In genomic region chr10:59447546-59447945, GRCm38 (mm10) we compare ENCODE assay signal across 20 mouse cellular contexts. TPM values are rescaled to one million over a fixed set of nuclear protein-coding genes. Genes with fewer than 3 reads are reported as not detected.
DNase-seq lines count a peak whose midpoint lies in the region; ATAC-seq lines count a peak whose summit lies in the region.
"Had no signal": no experiment of that assay in that cellular context is flagged by ENCODE, and none has a peak within 500 bp of the region (broad histone marks: within the 10 kb centered on the region; RNA-seq: fewer than 3 reads in every experiment).

No protein-coding gene starts in this region.

- DNase-seq in heart, embryonic 10.5 days (ENCODE audit: low spot score): no peak
- DNase-seq in heart, postnatal 25 days (ENCODE audit: low spot score): no peak
- no peak for DNase-seq in kidney, adult 18-20 months
- peak; percentile 8 for DNase-seq in midbrain, embryonic 11.5 days (ENCODE audit: low spot score, missing footprints)
- no peak for DNase-seq in midbrain, embryonic 14.5 days
- DNase-seq in telencephalon, adult 2 months (ENCODE audit: low read depth, low spot score): peak; percentile 74
- no peak for DNase-seq in thymus, postnatal 14 days
- DNase-seq: cerebellum, adult 8-10 months; forebrain, postnatal 0 days; gastrocnemius, postnatal 36 days; kidney, adult 2 months; layer of hippocampus, adult 9-11 months; lung, postnatal 10 days; thymus, postnatal 4 days had no signal

- no peaks in the 10 kb centered on the region for H3K27me3 ChIP-seq in heart, embryonic 10.5 days (ENCODE audit: insufficient read depth, poor library complexity, severe bottlenecking)
- no peaks in the 10 kb centered on the region for H3K27me3 ChIP-seq in kidney, embryonic 16.5 days (ENCODE audit: insufficient read depth, low read length)
- no peaks in the 10 kb centered on the region for H3K27me3 ChIP-seq in midbrain, embryonic 11.5 days (ENCODE audit: control insufficient read depth, insufficient read depth, low read length)
- no peaks in the 10 kb centered on the region for H3K27me3 ChIP-seq in midbrain, embryonic 14.5 days (ENCODE audit: control insufficient read depth, insufficient read depth, low read length)
- H3K27me3 ChIP-seq: hindbrain, embryonic 13.5 days; limb, embryonic 13.5 days had no signal

- no peak overlapping the region for H3K4me3 ChIP-seq in heart, embryonic 10.5 days
- no peak overlapping the region for H3K4me3 ChIP-seq in kidney, embryonic 16.5 days (ENCODE audit: low read length)
- no peak overlapping the region for H3K4me3 ChIP-seq in midbrain, embryonic 11.5 days (ENCODE audit: low read depth, low read length)
- H3K4me3 ChIP-seq in midbrain, embryonic 14.5 days (replicated peaks; ENCODE audit: low read depth, low read length): no peak overlapping the region
- H3K4me3 ChIP-seq: erythroblast, embryonic 14.5 days; hindbrain, embryonic 13.5 days; limb, embryonic 13.5 days; midbrain, embryonic 10.5 days; myocyte had no signal

- 34% methylated on average over 9 of the region's 9 CpGs for WGBS in heart, embryonic 10.5 days
- 77% methylated on average over 9 of the region's 9 CpGs for WGBS in kidney, embryonic 16.5 days
- 86% methylated on average over 9 of the region's 9 CpGs for WGBS in midbrain, embryonic 11.5 days
- WGBS in midbrain, embryonic 14.5 days: 90% methylated on average over 9 of the region's 9 CpGs

- no peaks in the 10 kb centered on the region for H3K9me3 ChIP-seq in heart, embryonic 10.5 days
- no peaks in the 10 kb centered on the region for H3K9me3 ChIP-seq in kidney, embryonic 16.5 days (ENCODE audit: low read length)
- no peaks in the 10 kb centered on the region for H3K9me3 ChIP-seq in midbrain, embryonic 11.5 days (ENCODE audit: control insufficient read depth, low read length)
- no peaks in the 10 kb centered on the region for H3K9me3 ChIP-seq in midbrain, embryonic 14.5 days (ENCODE audit: control insufficient read depth, low read length)
- H3K9me3 ChIP-seq: hindbrain, embryonic 13.5 days; limb, embryonic 13.5 days; midbrain, embryonic 10.5 days had no signal

- peaks cover 50% of the 10 kb centered on the region for H3K4me1 ChIP-seq in heart, embryonic 10.5 days
- peaks cover 4% of the 10 kb centered on the region; the same call in 1 of the 2 replicates for H3K4me1 ChIP-seq in kidney, embryonic 16.5 days (ENCODE audit: insufficient read depth, low read length)
- H3K4me1 ChIP-seq in midbrain, embryonic 11.5 days (ENCODE audit: control insufficient read depth, insufficient read depth, low read length): peaks cover 3% of the 10 kb centered on the region; the same call in 1 of the 2 replicates
- H3K4me1 ChIP-seq in midbrain, embryonic 14.5 days (ENCODE audit: control insufficient read depth, insufficient read depth, low read length): no peaks in the 10 kb centered on the region

- ATAC-seq in kidney, embryonic 16.5 days (ENCODE audit: low FRiP score, low TSS enrichment): no peak
- ATAC-seq in midbrain, embryonic 11.5 days (ENCODE audit: low FRiP score): no peak
- no peak for ATAC-seq in midbrain, embryonic 14.5 days (ENCODE audit: low FRiP score, low TSS enrichment)
- ATAC-seq: forebrain, postnatal 0 days had no signal

- peak overlapping the region; percentile 42 for H3K27ac ChIP-seq in heart, embryonic 10.5 days
- peak overlapping the region; percentile 8; the same call in 1 of the 2 replicates for H3K27ac ChIP-seq in kidney, embryonic 16.5 days (ENCODE audit: low read length)
- no peak overlapping the region for H3K27ac ChIP-seq in midbrain, embryonic 11.5 days (ENCODE audit: low read depth, low read length)
- H3K27ac ChIP-seq in midbrain, embryonic 14.5 days (replicated peaks; ENCODE audit: low read depth, low read length): no peak overlapping the region
- H3K27ac ChIP-seq: hindbrain, embryonic 13.5 days; limb, embryonic 13.5 days; midbrain, embryonic 10.5 days had no signal

- no peak overlapping the region for H3K4me2 ChIP-seq in kidney, embryonic 16.5 days (replicated peaks; ENCODE audit: low read depth, low read length)
- H3K4me2 ChIP-seq in midbrain, embryonic 11.5 days: no peak overlapping the region
- H3K4me2 ChIP-seq in midbrain, embryonic 14.5 days (ENCODE audit: low read length): no peak overlapping the region
- H3K4me2 ChIP-seq: hindbrain, embryonic 13.5 days; limb, embryonic 13.5 days had no signal

- no peak overlapping the region for H3K9ac ChIP-seq in kidney, embryonic 16.5 days (replicated peaks; ENCODE audit: low read length)
- H3K9ac ChIP-seq in midbrain, embryonic 11.5 days (ENCODE audit: low read length): no peak overlapping the region
- H3K9ac ChIP-seq in midbrain, embryonic 14.5 days (replicated peaks; ENCODE audit: low read length): no peak overlapping the region
- H3K9ac ChIP-seq: forebrain, postnatal 0 days; hindbrain, embryonic 13.5 days; limb, embryonic 13.5 days had no signal

- intact Hi-C loops in heart, postnatal 25 days (cut with DNase I): no loop called here

- H3K36me3 ChIP-seq in heart, embryonic 10.5 days: peaks cover 2% of the 10 kb centered on the region; the same call in 1 of the 2 replicates
- H3K36me3 ChIP-seq in kidney, embryonic 16.5 days (ENCODE audit: insufficient read depth, low read length): peaks cover 5% of the 10 kb centered on the region; the same call in 1 of the 2 replicates
- H3K36me3 ChIP-seq in midbrain, embryonic 11.5 days (ENCODE audit: control insufficient read depth, insufficient read depth, low read length): no peaks in the 10 kb centered on the region
- H3K36me3 ChIP-seq in midbrain, embryonic 14.5 days (ENCODE audit: control insufficient read depth, insufficient read depth, low read length): no peaks in the 10 kb centered on the region
- H3K36me3 ChIP-seq: hindbrain, embryonic 13.5 days; midbrain, embryonic 10.5 days had no signal

RNA-seq across cellular contexts. Expression of gene Oit3, which starts 6.0 kb away (rescaled TPM):
- 2.2 and 14.2 TPM in 2 replicates for polyA plus RNA-seq in heart, embryonic 10.5 days (2016; fragmentation: Nextera tagmentation; extraction: Ambion mirVana)
- total RNA-seq in heart, postnatal 25 days (2021): not detected
- 2.0 and 2.3 TPM in 2 replicates for polyA plus RNA-seq in kidney, embryonic 16.5 days (2015; fragmentation: Nextera tagmentation; extraction: Ambion mirVana)
- 0.38 and 0.48 TPM in 2 replicates for polyA plus RNA-seq in midbrain, embryonic 11.5 days (2014; fragmentation: Nextera tagmentation; extraction: Ambion mirVana)
- 0.39 TPM in 1 of 2 replicates, not detected in the other for polyA plus RNA-seq in midbrain, embryonic 14.5 days (2014; fragmentation: Nextera tagmentation; extraction: Ambion mirVana)

RNA-seq across cellular contexts. Expression of gene Pla2g12b, which starts 44.1 kb away (rescaled TPM):
- 1.6 and 9.4 TPM in 2 replicates for polyA plus RNA-seq in heart, embryonic 10.5 days (2016; fragmentation: Nextera tagmentation; extraction: Ambion mirVana)
- not detected for total RNA-seq in heart, postnatal 25 days (2021)
- 0.27 and 0.44 TPM in 2 replicates for polyA plus RNA-seq in kidney, embryonic 16.5 days (2015; fragmentation: Nextera tagmentation; extraction: Ambion mirVana)
- 0.21 TPM in 1 of 2 replicates, not detected in the other for polyA plus RNA-seq in midbrain, embryonic 11.5 days (2014; fragmentation: Nextera tagmentation; extraction: Ambion mirVana)
- not detected in 2 replicates for polyA plus RNA-seq in midbrain, embryonic 14.5 days (2014; fragmentation: Nextera tagmentation; extraction: Ambion mirVana)
- total RNA-seq: forebrain, postnatal 0 days; gastrocnemius, postnatal 36 days had no signal
- polyA plus RNA-seq: erythroblast, embryonic 14.5 days; forebrain, postnatal 0 days; hindbrain, embryonic 13.5 days; limb, embryonic 13.5 days; midbrain, embryonic 10.5 days; myocyte had no signal

RNA-seq across cellular contexts. Expression of gene Gm10273, which starts 52.1 kb away (rescaled TPM):
- 14.5 and 17.6 TPM in 2 replicates for polyA plus RNA-seq in heart, embryonic 10.5 days (2016; fragmentation: Nextera tagmentation; extraction: Ambion mirVana)
- total RNA-seq in heart, postnatal 25 days (2021): 100 to 1,000 TPM; 130 to 168 TPM
- 8.4 and 21.9 TPM in 2 replicates for polyA plus RNA-seq in kidney, embryonic 16.5 days (2015; fragmentation: Nextera tagmentation; extraction: Ambion mirVana)
- 2.4 and 3.3 TPM in 2 replicates for polyA plus RNA-seq in midbrain, embryonic 11.5 days (2014; fragmentation: Nextera tagmentation; extraction: Ambion mirVana)
- 2.8 and 5.0 TPM in 2 replicates for polyA plus RNA-seq in midbrain, embryonic 14.5 days (2014; fragmentation: Nextera tagmentation; extraction: Ambion mirVana)

Comparison
In these comparisons a context has a peak if more than half of its experiments do, and no peak if none do; other contexts are left out.
1. DNase-seq: peak in midbrain, embryonic 11.5 days (single experiment) and telencephalon, adult 2 months (single experiment); none in heart, embryonic 10.5 days (single experiment), heart, postnatal 25 days (single experiment), kidney, adult 18-20 months (single experiment), midbrain, embryonic 14.5 days (single experiment) and thymus, postnatal 14 days (single experiment).
2. H3K27ac ChIP-seq: peak in heart, embryonic 10.5 days (single experiment) and kidney, embryonic 16.5 days (single experiment); none in midbrain, embryonic 11.5 days (single experiment) and midbrain, embryonic 14.5 days (single experiment).